Mouse (Mus musculus) testis, postnatal 10 days (tissue): ENCODE measurements around the gene Mcm3ap.

Experiments
- DNase-seq: peaks from one replicate; pipeline ENCODE4 v3.0.0; 2021; ENCODE audit warnings: low spot score

Gene Mcm3ap

DNA sequence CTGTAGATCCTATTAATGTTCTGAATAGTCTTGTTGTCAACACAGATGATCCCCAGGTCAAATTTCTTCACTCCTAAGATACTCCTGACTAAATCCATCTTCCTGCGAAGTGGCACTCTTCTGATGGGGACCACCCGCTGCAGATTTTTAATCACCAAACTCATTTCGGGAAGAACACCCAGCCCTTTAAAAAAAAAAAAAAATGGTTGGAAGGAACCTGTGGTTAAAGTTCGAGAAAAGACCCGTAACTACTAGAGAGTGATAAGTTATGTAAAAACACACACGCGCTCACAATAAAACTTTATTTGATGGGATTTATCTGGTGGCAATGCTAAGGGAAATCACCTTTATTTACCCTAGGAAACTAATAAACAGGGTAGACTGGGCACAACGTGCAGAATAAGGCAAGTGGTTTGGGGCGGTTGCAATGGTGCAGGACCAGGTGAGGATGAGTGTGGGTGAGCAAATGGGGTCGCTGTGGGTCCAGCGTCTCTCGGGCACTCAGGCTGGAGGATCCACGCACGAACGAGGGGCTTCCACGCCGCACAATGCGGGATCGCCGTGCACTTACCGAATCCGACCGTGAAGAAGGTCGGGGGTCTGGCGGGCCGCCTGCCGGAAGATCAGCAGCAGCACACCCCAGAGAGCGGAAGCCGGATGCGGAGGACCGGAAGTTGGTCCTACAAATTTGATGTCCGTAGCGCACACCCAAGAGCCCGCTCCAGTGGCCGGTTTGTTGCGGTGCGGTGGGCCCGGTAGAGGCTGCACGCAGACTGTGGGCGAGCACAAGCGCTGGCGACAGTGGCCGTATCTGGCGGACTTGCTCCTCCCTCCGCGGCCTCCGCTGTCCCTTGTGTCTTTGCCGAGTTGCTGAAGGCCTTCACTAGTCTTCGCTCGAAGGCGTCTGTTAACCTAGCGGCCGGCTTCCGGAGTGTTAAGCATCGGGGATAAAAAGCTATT, at the start of gene Mcm3ap, which contains the start of gene Ybey:
Gene Mcm3ap (plus strand): TSS at position 725 of the 960 bp plus-strand sequence.
Gene Ybey (minus strand): TSS at position 912 of the 960 bp plus-strand sequence.
- DNase-seq: peak; percentile 90

DNA sequence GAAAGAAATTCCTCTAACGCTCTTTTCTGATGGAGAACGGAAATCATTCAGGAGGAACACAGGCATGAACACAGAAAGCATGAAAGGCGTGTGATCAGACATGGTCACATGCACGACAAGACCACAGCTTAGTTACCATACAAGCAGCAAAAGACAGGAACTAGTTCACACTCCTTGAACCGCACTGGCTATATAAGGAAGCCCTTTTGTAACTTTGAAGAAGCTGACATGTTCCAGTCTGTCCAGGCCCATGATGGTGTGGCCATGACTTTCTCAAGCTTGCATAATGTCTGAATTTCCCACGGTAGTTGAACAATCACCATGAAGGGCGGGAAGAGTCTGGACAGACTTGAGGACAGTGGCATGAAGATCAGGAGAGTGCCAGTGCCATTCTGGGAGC, 43.1 kb upstream of the Mcm3ap start:
- no peak for DNase-seq

DNA sequence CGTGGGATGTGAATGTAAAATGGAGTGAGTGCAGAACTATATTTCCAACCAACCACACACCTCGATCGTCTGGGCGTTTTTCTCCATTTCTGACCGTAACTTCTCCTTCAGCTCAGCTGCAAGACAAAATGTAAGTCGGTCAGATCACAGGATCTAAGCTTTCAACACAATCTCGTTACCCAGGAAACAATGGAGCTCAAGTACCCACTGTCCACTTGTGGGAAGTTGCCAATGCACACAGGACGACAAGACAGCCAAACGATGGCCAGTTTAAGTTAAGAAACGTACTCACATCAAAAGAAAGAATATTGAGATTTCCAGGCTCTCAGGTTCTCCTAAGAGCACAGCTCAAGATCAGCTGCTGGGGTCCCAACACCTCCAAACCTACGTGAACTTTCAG, 34.8 kb upstream of the Mcm3ap start:
- no peak for DNase-seq

DNA sequence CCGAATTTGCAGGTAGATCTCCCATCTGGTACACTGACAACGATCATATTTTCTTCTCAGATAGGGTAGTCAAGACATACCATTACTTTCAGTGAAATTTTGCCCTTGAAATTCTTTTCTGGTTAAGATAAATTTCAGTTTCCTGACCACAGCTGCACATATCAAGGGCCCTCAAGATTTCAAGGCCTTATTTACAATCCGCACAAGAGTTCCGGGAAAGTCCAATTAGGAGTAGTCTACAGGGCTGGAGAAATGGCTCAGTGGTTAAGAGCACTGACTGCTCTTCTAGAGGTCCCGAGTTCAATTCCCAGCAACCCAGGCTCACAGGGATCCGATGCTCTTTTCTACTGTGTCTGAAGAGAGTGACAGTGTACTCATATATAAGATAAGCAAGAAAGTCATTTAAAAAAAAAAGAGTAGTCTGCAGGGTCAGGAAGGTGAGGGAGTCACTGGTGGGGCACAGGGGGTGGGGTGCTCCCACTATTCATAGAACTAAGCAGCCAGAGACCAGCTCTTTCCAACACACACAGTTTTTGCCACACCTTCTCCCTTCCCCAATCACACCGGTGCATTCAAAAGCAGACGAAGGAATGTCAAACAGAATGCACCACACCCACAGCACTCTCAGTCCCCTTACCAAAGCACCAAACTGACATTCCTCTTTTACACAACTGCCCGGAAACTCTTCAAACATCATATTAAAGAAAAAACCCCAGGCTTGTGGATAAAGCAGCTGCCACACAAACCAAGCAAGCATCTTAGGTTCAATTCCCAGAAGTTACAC, 29.4 kb upstream of the Mcm3ap start:
- DNase-seq: no peak

DNA sequence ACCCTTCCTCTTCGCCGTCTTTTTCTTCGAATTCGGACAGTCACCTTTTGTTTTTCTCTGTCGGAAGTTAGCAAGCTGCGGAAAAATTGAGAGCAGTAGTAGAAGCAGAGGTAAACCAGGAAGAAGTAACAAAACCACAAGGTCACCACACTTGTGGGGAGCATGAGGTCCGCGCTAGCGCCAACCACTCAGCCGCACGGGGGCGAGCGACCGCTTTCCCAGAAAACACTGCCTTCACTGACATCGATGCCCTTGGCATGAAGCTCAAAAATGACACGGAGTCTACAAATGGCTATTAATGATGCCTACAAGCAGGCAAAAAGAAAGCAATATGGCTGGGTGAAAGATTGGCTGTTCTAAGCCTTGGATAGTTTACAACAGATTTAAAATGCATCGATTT, 28.4 kb upstream of the Mcm3ap start, which contains the start of gene AC141477.1:
Gene AC141477.1 (minus strand): TSS at position 164 of the 400 bp plus-strand sequence.
- peak; percentile 62 for DNase-seq

DNA sequence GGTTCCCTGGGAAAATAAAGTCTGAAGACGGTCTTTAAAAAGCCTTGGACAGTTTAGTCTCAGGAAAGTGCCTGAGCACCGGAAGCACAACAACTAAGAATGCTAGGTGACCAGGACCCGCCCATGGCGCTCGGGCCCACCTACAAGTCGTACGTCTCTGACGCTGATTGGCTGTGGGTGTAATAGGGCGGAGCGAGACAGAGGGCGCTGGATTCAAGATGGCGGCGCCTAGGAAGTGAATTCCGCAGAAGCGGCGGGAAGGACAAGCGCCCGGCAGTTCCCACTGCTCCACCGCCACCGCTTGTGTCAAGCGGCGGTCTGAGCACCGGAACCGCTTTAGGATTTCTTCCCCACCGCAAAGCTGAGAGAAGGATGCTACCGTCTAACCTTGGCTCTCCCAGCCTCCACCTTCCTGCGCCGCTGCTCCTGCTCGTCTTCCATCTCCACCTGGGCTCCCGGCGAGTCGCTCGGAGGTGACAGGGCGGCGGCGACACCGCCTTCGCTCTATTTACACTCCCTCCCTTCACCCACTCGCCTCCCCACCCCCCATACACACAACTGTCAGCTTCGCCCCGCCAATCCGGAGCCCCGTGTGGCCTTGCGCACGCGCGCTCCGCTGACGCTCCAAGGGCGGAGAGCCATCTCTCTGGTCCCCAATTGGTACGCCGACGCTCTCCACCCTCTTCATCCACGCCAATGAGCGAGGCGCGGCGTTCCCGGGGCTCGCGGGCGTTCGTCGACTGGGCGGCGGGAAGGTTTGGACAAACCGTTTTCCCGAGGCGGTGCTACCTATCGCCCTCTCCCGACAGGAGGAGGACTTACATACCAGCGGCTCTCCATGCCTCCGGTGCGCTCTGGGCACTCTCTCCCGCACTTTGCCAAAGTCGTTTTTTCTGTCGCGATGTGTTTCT, 26.3 kb upstream of the Mcm3ap start, which contains the start of gene Pcnt:
Gene Pcnt (minus strand): TSS at position 609 of the 911 bp plus-strand sequence.
- peak; percentile 96 for DNase-seq

DNA sequence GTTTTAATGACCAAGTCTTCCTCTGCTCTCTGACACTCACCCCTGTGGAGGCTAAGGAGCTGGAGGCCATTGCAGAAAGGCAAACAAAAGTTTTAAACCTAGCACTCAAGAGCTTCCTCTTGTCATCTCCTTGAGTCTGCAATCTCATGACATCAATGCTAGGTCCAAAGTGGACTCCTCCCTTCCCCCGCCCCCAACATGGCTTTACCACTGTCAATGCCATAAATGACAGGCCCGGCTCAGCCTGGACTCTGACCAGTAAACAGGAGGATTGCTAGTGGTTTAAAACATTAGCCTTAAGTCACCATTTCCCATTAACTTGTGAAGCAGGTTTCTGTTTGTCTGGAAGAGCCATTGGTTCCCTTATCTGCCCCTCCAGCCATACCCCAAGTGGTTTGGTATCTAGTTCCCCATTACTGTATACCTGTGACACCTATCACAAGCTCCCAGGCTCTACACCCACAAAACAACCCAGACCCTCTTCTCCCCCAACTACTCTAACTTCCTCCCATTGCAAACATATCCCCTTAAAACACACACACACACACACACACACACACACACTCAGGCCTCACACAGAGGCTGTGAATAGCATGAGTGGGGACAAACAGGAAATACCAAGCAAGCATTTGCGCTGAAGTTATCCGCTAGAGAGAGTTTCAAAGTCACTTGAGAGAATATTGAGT, 22.6 kb upstream of the Mcm3ap start:
- DNase-seq: no peak

DNA sequence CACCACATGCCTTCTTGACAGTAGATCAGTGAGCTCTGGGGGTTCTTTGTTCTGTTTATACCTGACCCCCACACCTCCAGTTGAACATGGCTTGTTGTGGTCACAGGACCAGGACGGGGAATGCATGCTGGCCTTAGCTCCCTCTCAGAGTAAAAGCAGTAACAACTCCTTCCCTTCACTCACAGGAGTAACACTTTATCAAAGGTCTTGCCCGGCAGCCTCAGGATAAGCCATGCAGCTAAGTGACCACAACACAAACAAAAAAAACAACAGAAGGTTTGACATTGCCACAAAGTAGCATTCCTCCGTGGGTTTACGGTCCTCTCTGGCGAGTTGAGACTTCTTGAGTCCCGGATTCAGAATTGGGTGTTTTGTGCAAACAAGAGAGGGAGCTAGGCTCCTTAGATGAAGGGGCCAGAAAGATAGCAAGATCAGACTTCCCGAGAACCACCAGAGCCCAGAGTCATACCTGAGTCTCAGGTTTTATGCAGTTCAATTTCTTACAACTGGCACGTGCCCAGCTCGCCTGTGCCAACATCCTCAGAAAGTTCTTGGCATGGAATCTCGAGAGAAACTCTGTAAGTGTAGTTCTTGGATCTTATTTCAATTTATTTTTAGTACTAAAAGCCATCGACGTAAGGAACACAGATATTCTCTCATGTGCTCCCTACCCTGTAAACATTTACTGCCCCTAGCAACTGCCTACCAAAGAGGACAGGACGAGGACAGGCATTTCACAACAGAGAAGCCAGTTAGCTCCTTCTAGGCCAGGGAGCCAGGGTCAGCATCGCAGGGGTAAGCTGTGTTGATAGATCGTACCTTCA, 21.1 kb upstream of the Mcm3ap start:
- DNase-seq: no peak

DNA sequence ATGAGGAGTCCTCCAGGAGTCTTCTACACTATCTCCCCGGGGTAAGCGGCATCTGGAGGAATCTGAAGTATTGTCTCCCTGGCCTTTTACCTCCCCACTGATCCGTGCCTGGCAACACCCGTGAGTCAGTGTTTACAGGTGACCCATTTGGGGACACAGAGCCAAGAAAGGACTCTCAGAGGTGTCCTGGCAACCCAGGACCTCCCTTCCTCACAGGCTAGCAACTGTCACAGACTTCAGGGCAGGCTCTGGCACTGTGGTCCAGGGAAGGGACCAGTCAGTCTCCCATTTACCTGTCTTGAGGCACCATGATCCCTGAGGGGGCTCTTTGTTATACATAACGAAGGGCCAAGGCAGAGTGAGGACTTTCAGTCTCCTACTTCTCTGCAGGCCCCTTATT, 19.9 kb upstream of the Mcm3ap start, which contains the start of gene 2610028H24Rik:
Gene 2610028H24Rik (plus strand): TSS at position 231 of the 400 bp plus-strand sequence.
- DNase-seq: no peak

DNA sequence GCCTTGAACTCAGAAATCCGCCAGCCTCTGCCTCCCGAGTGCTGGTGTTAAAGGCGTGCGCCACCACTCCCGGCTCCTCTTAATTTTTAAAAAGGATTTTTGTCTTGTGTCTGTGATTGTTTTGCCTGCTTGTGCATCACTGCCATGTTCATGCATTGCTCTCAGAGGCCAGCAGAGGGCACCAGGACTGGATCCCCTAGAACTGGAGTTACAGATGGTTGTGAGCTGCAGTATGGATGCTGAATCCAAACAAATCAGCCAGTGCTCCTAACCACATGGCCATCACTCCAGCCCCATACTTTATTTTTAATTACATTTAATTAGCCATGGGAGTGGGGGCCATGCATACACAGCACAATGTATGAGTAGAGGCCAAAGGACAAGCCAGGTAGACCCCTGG, 13.4 kb upstream of the Mcm3ap start:
- peak; percentile 69 for DNase-seq

DNA sequence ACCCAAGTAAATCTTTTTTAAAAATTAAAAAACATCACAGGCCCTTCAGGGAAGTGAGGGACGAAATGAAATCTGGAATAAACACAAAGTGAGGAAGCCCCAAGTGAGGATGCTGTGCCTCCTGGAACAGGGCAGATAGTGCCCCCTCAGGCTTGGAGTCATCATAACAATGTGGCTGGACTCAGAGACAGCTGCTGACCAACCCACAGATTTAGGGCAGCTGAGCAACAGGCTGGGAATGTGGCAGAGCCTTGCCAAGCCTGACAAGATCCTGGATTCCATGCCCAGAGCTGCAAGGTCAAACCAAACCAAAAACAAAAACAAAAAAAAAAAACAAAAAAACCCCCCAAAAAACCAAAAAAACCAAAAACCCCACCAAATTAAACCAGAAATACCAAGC, 7.5 kb upstream of the Mcm3ap start:
- no peak for DNase-seq

DNA sequence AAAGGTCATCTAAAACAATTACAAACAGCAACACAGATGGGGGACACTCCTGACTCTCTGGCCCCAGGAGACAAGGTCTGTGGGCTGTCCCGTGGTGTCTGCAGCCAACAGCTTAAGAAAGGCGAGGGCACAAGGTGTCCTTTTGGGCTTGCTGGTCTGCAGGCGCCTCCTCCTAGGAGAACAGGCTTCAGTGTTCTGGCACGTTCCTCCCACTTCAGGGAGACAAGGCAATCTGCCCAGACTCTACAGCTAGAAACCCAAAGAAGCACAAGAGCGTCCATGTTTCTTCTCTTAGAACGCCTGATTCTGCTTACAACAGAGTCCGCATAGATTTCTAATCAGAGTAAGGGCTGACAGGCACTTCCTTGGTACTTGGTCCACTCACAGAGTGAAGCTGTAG, 6.4 kb upstream of the Mcm3ap start:
- no peak for DNase-seq

DNA sequence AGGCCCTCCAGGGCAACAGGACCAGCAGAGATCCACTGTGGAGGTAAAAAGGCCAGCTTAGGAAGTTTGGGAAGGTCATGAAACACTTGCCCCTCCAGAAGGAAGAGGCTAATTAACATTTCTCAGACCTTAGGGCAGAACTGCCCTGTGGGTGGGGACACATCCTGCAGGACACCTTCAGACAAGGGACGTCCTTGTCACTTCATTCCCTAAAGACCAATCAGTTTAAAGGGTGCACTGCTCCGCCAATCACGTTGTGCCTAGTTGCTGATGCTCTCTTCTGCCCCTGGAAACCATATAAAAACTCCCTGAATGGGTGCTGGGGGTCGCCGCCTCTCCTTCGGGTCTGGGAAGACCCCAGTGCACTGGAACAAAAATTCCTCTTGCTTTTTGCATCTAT, 6.0 kb upstream of the Mcm3ap start:
- no peak for DNase-seq

DNA sequence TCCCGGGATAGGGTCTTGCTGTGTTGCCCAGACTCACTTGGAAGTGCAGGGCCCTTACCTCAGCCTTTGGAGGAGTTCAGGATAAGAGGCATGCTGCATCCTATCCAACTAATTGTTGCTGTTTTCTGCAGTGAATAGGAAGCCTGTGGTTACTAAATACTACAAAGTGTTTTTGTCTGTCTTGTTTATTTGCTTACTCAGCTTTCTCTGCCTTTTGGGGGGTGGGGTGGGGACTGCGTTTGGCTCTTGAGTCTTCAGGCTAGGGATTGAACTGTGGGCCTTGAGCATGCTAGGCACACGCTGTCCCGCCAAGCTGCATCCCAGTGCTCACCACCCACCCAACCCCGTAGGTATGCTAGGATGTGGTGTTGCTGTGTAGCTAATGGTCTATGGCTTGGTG, 5.0 kb downstream of the Mcm3ap start:
- no peak for DNase-seq

DNA sequence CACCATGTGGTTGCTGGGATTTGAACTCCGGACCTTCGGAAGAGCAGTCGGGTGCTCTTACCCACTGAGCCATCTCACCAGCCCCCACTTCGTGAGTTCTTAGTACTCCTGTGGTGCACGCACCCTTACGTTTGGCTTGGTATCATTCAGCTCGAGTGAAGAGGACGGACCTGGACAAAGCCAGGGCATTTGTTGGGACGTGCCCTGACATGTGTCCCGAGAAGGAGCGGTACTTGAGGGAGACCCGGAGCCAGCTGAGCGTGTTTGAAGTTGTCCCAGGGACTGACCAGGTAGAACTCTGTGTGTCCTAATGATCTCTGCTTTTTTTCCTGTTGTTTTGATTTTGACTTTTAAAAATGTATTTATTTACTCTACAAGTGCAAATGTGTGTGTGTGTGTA, 12.1 kb downstream of the Mcm3ap start:
- no peak for DNase-seq

DNA sequence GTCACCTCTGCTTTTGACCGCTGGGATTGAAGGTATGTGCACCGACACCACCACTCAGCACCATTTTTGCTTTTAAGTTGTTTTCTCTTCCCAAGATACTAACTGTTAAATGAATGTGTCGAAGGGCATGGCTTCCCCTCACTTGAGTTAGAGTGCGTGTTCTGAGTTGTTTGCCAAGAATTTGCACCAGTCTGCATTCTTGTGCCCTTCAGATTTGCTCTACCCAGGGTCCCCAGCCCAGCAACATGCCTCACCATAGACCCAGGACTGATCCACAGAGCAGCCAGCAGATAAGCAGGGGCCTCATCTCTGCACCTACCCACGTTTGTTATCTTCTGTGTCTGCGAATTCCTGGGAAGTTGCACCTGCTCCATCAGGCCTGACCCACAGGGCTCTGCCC, 12.8 kb downstream of the Mcm3ap start:
- DNase-seq: no peak

DNA sequence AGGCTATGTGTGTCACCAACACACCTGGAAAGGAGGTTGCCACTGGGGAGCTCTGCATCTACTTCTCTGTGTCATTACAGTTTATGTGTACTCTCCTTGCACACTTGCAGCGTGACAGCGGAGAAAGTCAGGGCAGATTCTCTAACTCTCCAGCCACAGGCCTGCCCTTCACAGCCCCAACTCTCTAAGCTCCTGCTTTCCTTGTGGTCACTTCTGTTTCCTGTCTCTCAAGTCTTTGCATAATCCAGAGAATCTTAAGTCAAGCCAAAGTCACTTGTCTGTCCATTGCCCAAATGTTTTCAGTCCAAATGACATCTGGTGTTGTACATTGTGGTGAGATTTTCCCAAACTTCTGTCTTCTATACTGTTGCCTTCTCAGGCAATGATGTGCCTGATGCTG, 17.6 kb downstream of the Mcm3ap start:
- DNase-seq: no peak

DNA sequence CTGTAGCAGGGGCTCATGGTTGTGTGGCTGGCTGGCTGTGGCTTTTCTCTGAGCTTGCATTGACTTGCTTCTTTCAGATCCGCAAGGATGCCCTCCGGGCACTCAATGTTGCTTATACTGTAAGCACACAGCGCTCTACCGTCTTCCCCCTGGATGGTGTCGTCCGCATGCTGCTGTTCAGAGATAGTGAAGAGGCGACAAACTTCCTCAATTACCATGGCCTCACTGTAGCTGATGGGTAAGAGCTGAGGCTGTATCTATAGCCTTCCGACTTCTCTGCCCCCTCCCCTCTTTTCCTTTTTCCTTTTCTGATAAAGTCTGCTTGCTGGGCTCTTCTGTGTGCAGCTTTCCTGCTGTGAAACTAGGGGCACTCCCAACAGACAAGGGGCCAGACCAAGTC, 19.5 kb downstream of the Mcm3ap start:
- no peak for DNase-seq

DNA sequence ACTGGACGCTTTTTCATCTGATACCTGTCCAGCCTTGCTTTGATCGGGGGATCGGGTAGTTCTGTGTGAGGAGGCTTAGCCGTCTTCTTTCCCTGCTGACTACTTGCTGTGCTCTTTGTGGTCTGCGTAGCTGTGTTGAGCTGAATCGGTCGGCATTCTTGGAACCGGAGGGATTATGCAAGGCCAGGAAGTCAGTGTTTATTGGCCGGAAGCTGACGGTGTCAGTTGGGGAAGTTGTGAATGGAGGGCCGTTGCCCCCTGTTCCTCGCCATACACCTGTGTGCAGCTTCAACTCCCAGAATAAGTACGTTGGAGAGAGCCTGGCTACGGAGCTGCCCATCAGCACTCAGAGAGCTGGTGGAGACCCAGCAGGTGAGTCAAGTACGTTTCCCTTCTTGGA, 20.5 kb downstream of the Mcm3ap start:
- no peak for DNase-seq

DNA sequence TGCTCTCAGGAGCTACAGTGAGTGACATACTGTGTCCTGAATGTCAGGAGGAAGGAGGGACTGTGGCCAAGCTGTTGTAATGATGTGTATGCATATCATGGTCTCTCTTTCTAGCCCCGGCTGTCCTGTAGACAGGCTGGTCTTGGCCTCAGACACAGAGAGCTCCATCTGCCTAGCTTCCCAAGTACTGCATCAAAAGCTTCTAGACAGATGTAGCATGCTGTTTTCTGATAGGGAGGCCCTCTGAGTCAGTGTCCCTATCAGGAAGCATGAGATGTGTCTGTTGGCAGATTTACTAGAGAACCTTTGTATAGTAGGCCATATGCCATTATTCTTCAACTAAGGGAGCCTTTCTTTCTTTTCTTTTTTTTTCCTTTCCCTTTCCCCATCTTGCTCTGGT, 24.8 kb downstream of the Mcm3ap start:
- no peak for DNase-seq
